Mouse (Mus musculus): ENCODE measurements around the gene Adra1b.

GRCm38 (mm10) chr11:43867721-43868281 is 33.2 kb downstream of the Adra1b start:
- TF ChIP-seq POLR2A (IDR thresholded peaks at IDR 0.05; ENCODE audit: insufficient read depth, low read depth, low read length) (no peak), CTCF (IDR thresholded peaks at IDR 0.05) (no peak)
